Mouse (Mus musculus) urinary bladder, adult 2 months (tissue): Measurements from ENCODE around the gene Unc93b1. TPM values are rescaled to one million over a fixed set of nuclear protein-coding genes. Genes with fewer than 3 reads are reported as not detected.
"Not testable (repeated sequence)": the region's sequence is repeated elsewhere in the genome, so short reads cannot be mapped to it uniquely, and the experiment has no call there.

Experiments
- DNase-seq: peaks from one replicate; pipeline ENCODE4 v3.0.0; 2022; ENCODE audit warnings: low spot score
- polyA plus RNA-seq: library from polyadenylated mRNA; depleted of rRNA; stranded (reverse); fragments of >200 nt; gene quantifications from 2 replicates; pipeline ENCODE4 v1.2.3, GENCODE M21; 2012

The Unc93b1 gene
- polyA plus RNA-seq, 1 experiment, result 99.6 TPM

GRCm38 (mm10) chr19:3946715-3947114 is 11.7 kb downstream of the Unc93b1 start:
- DNase-seq, result no peak

GRCm38 (mm10) chr19:3947813-3948212 is 12.8 kb downstream of the Unc93b1 start:
- DNase-seq, result no peak

- no peak for DNase-seq
Measured at GRCm38 (mm10) chr19:3948546-3948945, 13.6 kb downstream of the Unc93b1 start.

- DNase-seq, result no peak
Measured at GRCm38 (mm10) chr19:3950331-3950730, 15.3 kb downstream of the Unc93b1 start.

GRCm38 (mm10) chr19:3951461-3951860 is 16.5 kb downstream of the Unc93b1 start:
- no peak for DNase-seq

- DNase-seq, result no peak
Measured at GRCm38 (mm10) chr19:3952099-3952498, 17.1 kb downstream of the Unc93b1 start.

GRCm38 (mm10) chr19:3955033-3955432 is 20.0 kb downstream of the Unc93b1 start:
- no peak for DNase-seq

GRCm38 (mm10) chr19:3955804-3956203 is 20.8 kb downstream of the Unc93b1 start:
- no peak for DNase-seq

- not testable (repeated sequence) for DNase-seq
Measured at GRCm38 (mm10) chr19:3957296-3958036, 22.5 kb downstream of the Unc93b1 start.

GRCm38 (mm10) chr19:3958470-3958869 is 23.5 kb downstream of the Unc93b1 start, which contains the start of gene Aldh3b3:
Gene Aldh3b3, plus strand, starts transcription at chr19:3958645.
- no peak for DNase-seq

GRCm38 (mm10) chr19:3959030-3959429 is 24.0 kb downstream of the Unc93b1 start:
- no peak for DNase-seq

- DNase-seq, result no peak
Measured at GRCm38 (mm10) chr19:3960211-3960610, 25.2 kb downstream of the Unc93b1 start.

GRCm38 (mm10) chr19:3961805-3962204 is 26.8 kb downstream of the Unc93b1 start:
- not testable (repeated sequence) for DNase-seq

- no peak for DNase-seq
Measured at GRCm38 (mm10) chr19:3962469-3962868, 27.5 kb downstream of the Unc93b1 start.

- DNase-seq, result no peak
Measured at GRCm38 (mm10) chr19:3964030-3964429, 29.0 kb downstream of the Unc93b1 start.

GRCm38 (mm10) chr19:3966330-3967075 is 31.5 kb downstream of the Unc93b1 start:
- DNase-seq, result no peak

- DNase-seq, result no peak
Measured at GRCm38 (mm10) chr19:3967258-3967657, 32.3 kb downstream of the Unc93b1 start.

- DNase-seq, result no peak
Measured at GRCm38 (mm10) chr19:3972229-3972628, 37.2 kb downstream of the Unc93b1 start, which contains the start of gene Aldh3b2. Gene Aldh3b2, plus strand, starts transcription at chr19:3972328.

- not testable (repeated sequence) for DNase-seq
Measured at GRCm38 (mm10) chr19:3974608-3975007, 39.6 kb downstream of the Unc93b1 start.

GRCm38 (mm10) chr19:3975866-3976265 is 40.9 kb downstream of the Unc93b1 start:
- DNase-seq, result no peak

GRCm38 (mm10) chr19:3980309-3980708 is 45.3 kb downstream of the Unc93b1 start:
- no peak for DNase-seq

GRCm38 (mm10) chr19:3980917-3981316 is 45.9 kb downstream of the Unc93b1 start:
- no peak for DNase-seq
